Mouse (Mus musculus) gastrocnemius, postnatal 14 days (tissue): ENCODE measurements at regions not wholly inside any gene's neighbourhood (a gene's known extent, or its start where the extent isn't known, plus 50 kb on each side); places are given as distances from the start of the nearest gene placed in this dataset.
"Not testable (repeated sequence)": the region's sequence is repeated elsewhere in the genome, so short reads cannot be mapped to it uniquely, and the experiment has no call there.

Experiments used
- DNase-seq: peaks from one replicate; pipeline ENCODE4 v3.0.0; 2021; ENCODE audit warnings: mixed read lengths
- intact Hi-C: fragments of 180-260 bp; cut with DNase I; formaldehyde crosslinking; loops from one replicate; pipeline ENCODE4 v1.15.1; 2025; ENCODE audit warnings: low total_unique reads

- intact Hi-C loops, DNase-seq: not testable (repeated sequence)
Measured at GRCm38 (mm10) chr13:12726831-12727230, 73.0 kb downstream of the Prl2c3 start.

- intact Hi-C loops: not testable (repeated sequence)
Measured at GRCm38 (mm10) chr13:12717972-12718546, 81.8 kb downstream of the Prl2c3 start.

DNA sequence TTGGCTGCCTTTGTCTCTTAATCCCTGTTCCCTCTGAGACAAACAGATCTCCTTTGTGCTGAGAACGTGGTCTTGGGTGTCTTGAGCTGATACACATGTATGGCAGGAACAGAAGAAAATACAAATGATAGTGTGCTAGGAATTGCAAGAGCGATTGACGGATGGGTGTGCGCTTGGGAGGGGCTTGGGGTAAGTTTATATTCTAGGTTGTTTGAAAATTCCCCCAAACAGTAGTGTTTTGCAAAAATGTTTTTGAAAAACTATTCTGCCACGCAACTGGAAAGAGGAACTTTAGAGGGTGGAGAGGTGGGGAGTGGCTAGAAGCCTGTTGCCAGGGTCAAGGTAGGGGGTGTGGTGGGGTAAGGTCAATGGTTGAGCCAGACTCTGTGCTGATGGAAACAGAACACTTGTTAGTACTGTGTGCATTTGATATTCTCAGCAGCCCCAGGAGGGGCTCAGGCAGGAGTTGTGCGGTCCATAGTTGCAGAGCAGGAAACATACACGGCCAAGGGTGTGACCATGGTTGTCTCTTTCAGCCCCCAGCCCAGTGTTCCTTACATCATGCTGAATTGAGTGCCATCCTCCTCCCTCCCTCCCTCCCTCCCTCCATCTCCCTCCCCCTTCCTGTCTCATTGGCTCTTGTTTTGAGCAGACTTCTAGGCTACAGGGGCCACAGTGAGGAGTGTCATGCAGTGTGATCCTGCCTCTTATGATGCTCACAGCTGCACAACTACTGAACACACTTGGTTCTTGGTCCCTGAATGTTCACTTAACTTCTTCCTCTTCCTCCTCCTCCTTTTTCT is 88.2 kb downstream of the Prl2c3 start:
- intact Hi-C loops: no loop called here
- no peak for DNase-seq

More at GRCm38 (mm10) chr13:12717972-12718546, 81.8 kb downstream of the Prl2c3 start:
- DNase-seq: not testable (repeated sequence)

GRCm38 (mm10) chr13:12702804-12703612 is 96.9 kb downstream of the Prl2c3 start:
- intact Hi-C loops: not testable (repeated sequence)
- peak; percentile 20 for DNase-seq

DNA sequence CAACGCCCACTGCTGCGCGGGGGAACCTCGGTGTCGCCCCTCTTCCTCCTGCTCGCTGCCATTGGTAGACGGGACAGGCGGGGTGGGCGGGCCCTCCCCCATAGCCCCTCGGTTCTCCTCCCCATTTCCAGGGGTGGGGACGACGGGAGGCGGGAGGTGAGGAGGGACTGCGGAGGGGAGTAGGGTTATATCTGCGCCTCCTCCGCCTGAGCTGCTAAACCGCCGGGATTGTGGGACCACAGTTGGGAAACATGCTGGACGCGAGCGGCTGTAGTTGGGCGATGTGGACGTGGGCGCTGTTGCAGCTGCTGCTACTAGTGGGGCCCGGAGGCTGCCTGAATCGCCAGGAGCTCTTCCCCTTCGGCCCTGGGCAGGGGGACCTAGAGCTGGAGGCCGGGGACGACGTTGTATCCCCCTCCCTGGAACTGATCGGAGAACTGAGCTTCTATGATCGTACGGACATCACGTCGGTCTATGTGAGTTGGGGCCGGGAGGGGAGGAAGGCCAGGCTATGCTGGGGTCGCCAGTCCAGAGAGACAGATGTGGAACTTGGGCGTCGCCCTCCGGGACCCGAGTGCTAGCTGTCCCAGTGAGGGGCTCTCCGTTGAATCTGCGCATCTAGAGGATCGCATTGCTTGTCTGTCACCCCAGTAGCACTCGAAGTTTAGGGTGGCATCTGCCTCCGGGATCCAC is 97.6 kb downstream of the Prl2c3 start:
- DNase-seq: peak; percentile 48
- intact Hi-C loops: not testable (repeated sequence)

DNA sequence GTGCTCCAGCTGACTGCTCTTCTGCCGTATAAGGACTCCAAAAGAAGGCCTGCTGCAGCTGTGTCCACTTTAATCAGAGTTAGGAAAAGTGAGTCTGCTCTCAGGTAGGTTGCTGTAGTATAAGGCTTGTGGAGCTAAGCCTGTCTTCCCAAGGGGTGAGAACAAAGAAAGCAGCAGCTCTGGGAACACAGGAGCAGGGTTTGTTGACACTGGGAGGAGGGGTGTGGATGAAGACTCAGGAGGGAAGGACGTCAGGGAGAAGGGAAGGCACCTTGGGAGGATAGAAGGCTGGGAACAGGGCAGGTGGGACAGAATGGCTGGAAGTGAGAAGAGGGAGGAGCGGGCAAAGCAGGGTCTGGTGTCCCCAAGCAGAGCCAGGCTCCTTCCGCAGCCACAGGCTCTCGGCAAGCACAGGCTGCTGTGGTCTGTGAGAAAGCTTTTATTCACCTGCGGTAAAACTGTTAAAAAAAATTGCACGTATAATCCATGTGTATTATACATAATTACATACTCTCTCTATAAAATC is 106.2 kb downstream of the Prl2c3 start:
- DNase-seq, intact Hi-C loops: not testable (repeated sequence)

DNA sequence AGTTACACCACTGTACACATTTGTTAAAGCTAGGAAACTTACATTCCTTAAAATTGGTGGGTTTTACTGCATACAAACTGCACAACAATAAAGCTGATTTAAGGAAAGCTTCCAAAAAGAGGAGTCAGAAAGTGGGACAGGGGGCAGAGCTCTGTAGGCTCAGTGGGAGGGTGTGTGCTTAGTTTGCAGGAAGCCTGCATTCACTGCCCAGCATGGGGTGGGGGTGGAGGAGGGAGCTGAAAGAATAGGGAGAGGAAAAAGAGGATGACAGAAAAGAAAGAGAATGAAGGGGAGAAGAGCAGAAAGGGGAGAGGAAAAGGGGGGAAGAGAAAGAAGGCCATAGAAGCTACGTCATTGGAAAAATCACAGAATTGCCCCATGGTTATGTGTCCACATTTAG is 111.1 kb downstream of the Prl2c3 start:
- DNase-seq, intact Hi-C loops: not testable (repeated sequence)

DNA sequence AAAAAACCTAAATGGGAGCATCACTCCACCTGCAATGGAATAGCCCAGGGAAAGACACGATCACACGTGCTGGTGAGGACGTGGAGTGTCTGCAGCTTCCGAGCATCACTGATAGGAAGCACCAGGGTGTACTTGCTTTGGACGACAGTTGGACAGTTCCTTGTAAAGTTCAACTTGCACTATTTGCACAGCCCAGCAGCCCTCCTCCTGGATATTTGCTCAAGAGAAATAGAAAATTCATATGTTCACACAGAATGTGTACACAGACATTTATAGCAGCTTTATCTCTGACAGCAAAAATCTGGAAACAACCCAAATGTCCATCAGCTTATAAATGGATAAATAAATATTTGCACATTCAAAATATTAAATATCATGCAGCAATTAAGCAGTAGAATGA is 111.7 kb downstream of the Prl2c3 start:
- DNase-seq, intact Hi-C loops: not testable (repeated sequence)

- DNase-seq, intact Hi-C loops: not testable (repeated sequence)
Measured at GRCm38 (mm10) chr13:12680954-12681571, 115.4 kb downstream of the Ero1lb start.

DNA sequence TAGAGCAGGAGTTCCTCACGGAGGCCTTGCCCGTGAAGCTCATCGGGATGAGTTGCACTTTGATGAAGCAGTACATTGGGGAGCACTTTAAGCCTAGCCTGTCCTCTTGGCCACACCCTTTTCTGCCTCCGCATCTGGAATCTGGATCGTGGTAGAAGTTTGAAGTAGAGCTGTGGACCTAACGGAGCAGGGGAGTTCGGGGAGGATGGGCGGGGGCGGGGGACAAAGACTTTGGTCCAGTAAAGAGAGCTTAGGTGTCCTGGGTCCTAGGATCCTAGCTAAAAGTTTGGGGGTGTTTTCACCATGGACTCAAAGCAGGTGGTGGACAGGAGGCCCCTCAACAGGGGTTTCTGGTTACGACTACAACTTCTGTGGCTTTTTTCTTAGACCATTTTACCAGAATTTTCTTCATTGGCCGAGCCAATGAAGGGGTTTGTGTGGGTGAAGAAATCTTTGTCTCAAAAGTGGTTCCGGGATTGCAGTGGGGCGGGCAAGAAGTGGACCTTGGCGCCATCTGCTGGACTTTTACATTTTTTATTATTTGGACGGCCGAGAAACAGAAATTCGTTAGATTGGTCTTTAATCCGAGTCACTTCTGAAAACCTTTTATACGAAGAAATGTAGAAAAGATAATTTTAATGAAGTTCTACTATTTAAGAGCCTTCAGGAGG is 114.7 kb downstream of the Ero1lb start:
- peak; percentile 12 for DNase-seq
- intact Hi-C loops: not testable (repeated sequence)

DNA sequence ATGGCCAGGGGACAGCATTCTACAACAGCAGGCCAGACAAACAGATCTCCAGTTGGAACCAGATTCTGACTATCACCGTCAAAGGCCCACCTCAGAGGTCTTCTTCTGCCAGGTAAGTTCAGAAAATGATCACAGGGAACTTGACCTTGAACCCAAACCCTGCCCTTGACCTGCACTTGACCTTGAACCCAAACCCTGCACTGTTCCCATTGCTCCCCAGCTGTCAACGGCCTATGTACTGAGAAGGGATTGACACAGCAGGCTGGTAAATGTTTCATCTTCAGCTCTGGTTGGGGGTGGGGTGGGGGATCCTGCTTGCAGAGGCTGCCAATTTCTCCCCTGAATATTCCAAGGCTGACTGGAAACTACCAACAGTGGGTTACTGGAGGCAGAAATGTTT is 111.7 kb downstream of the Ero1lb start:
- no peak for DNase-seq
- intact Hi-C loops: loop anchor here (5.0 kb wide), 1 partner anchor 200 kb away; no protein-coding TSS in a partner anchor

DNA sequence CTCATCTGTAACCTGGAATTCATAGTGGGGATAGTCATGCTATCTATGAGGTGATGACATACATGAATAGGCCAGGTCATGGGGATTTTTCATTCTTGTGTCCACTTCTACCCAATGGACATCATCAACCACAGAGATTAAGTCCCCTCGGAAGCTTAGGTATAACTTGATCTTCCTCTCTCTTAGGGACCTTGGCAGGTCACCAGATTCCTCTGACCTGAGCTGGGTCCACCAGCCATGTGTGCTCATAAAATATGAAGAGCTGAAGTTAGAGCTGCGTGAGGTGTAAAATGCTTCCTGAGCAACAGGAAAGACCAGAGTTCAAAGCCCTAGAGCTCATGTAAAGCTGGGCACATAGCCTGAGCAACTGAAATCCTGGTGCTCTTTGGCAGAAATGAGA is 105.3 kb downstream of the Ero1lb start:
- DNase-seq, intact Hi-C loops: not testable (repeated sequence)

GRCm38 (mm10) chr13:12668742-12669141 is 103.1 kb downstream of the Ero1lb start:
- intact Hi-C loops, DNase-seq: not testable (repeated sequence)

GRCm38 (mm10) chr13:12667727-12668665 is 102.3 kb downstream of the Ero1lb start:
- DNase-seq, intact Hi-C loops: not testable (repeated sequence)

DNA sequence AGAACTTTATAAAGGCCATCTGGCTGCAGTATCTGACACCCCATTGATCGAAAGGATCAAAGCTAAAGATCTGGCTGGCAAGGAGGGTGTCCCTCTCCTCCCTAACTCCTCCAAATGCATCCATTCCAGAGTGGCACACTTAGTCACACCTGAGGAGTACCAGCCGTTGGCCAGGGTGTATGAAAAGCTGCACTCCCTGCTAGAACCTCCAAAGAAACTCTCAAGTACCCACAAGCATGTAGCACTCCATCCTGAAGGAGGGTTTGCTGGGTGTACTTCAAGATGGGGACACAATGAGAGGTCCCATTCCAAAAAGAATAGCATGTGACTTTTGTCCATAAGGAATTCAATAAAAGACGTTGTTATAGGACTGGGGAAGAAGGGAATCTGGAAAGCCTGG is 100.4 kb downstream of the Ero1lb start:
- DNase-seq, intact Hi-C loops: not testable (repeated sequence)
